Mouse (Mus musculus) thymus, adult 2 months (tissue): ENCODE measurements around the gene Sgf29. TPM values are rescaled to one million over a fixed set of nuclear protein-coding genes. Genes with fewer than 3 reads are reported as not detected.

Experiments
- DNase-seq: peaks from one replicate; pipeline ENCODE4 v3.0.0; 2021
- H3K27ac ChIP-seq: fragments of 200-500 bp; 2 replicates; pipeline ENCODE4 v1.5.1; 2012; ENCODE audit warnings: low read length, control low read depth; ENCODE audit not compliant: control insufficient read depth, insufficient read depth
- H3K27me3 ChIP-seq: fragments of 200-500 bp; 2 replicates; pipeline ENCODE4 v1.6.1; 2012; ENCODE audit warnings: mild to moderate bottlenecking, low read length, moderate library complexity, mixed read lengths; ENCODE audit not compliant: control insufficient read depth, insufficient read depth
- H3K36me3 ChIP-seq: fragments of 200-500 bp; 2 replicates; pipeline ENCODE4 v1.6.1; 2012; ENCODE audit warnings: mild to moderate bottlenecking, low read length, moderate library complexity; ENCODE audit not compliant: control insufficient read depth, insufficient read depth
- H3K4me1 ChIP-seq: fragments of 200-500 bp; replicated peaks from 2 replicates; pipeline ENCODE4 v1.6.1; 2012; ENCODE audit warnings: low read length; ENCODE audit not compliant: control insufficient read depth, insufficient read depth
- H3K4me3 ChIP-seq: fragments of 200-500 bp; 2 replicates; pipeline ENCODE4 v1.5.1; 2012; ENCODE audit warnings: mild to moderate bottlenecking, low read length, control low read depth, moderate library complexity; ENCODE audit not compliant: control insufficient read depth, insufficient read depth
- CTCF ChIP-seq: fragments of 200-500 bp; IDR thresholded peaks from 2 replicates; pipeline ENCODE4 v1.5.1; 2012; ENCODE audit warnings: mild to moderate bottlenecking, control low read depth, low read length, moderate library complexity, borderline replicate concordance; ENCODE audit not compliant: control insufficient read depth, poor library complexity, insufficient read depth; ENCODE audit errors: extremely low read depth
- POLR2A ChIP-seq: fragments of 200-500 bp; IDR thresholded peaks from 2 replicates; pipeline ENCODE4 v1.6.1; 2012; ENCODE audit warnings: mild to moderate bottlenecking, low read length, control low read depth, moderate library complexity; ENCODE audit not compliant: control insufficient read depth, poor library complexity, insufficient read depth; ENCODE audit errors: extremely low read depth
- WGBS: fragments of 180-500 bp; shearing (Covaris S2); methylation state at CpG from one replicate; pipeline ENCODE4 v1.1.7; 2018; 5-methylcytosine and 5-hydroxymethylcytosine counted together
- polyA plus RNA-seq: library from polyadenylated mRNA; depleted of rRNA; stranded (reverse); fragments of >200 nt; gene quantifications from 2 replicates; pipeline ENCODE4 v1.2.3, GENCODE M21; 2012

The Sgf29 gene
- polyA plus RNA-seq, 1 experiment: 99.6 TPM

GRCm38 (mm10) chr7:126695210-126695611, 46.1 kb downstream of the Sgf29 start, which contains the start of gene Bola2:
TSS of gene Bola2 (plus strand) at chr7:126695401.
- TF ChIP-seq CTCF (no peak), POLR2A (no peak)
- Histone ChIP-seq H3K4me3 (peak within 1 kb of the TSS; percentile 93), H3K27me3 (no peaks in the 10 kb centered on the region), H3K27ac (peak within 1 kb of the TSS; percentile 81), H3K36me3 (peaks cover 15% of the 10 kb centered on the region), H3K4me1 (peaks cover 22% of the 10 kb centered on the region)
- DNase-seq: peak; percentile 76
- WGBS: under 1% methylated on average over 31 of the region's 31 CpGs

GRCm38 (mm10) chr7:126695631-126696207, 46.6 kb downstream of the Sgf29 start, which contains the start of gene Slx1b:
TSS of gene Slx1b (minus strand) at chr7:126695784.
- DNase-seq: peak; percentile 89
- H3K27ac ChIP-seq: peak within 1 kb of the TSS; percentile 81
- H3K36me3 ChIP-seq: peaks cover 21% of the 10 kb centered on the region
- under 1% methylated on average over 40 of the region's 40 CpGs for WGBS
- TF ChIP-seq CTCF (peak; percentile 93; the same call in 1 of the 2 replicates), POLR2A (peak; percentile 62)
- peak within 1 kb of the TSS; percentile 93 for H3K4me3 ChIP-seq
- H3K27me3 ChIP-seq: no peaks in the 10 kb centered on the region
- peaks cover 27% of the 10 kb centered on the region for H3K4me1 ChIP-seq

GRCm38 (mm10) chr7:126696303-126696702, 47.2 kb downstream of the Sgf29 start:
- Histone ChIP-seq H3K4me1 (peaks cover 31% of the 10 kb centered on the region), H3K36me3 (peaks cover 26% of the 10 kb centered on the region), H3K4me3 (peak overlapping the region; percentile 93), H3K27me3 (no peaks in the 10 kb centered on the region), H3K27ac (peak overlapping the region; percentile 10; the same call in 1 of the 2 replicates)
- WGBS: 9% methylated on average over 17 of the region's 17 CpGs
- peak; percentile 16 for DNase-seq
- no peak for TF ChIP-seq CTCF
- TF ChIP-seq POLR2A: no peak

- Histone ChIP-seq H3K4me1 (peaks cover 33% of the 10 kb centered on the region), H3K27me3 (no peaks in the 10 kb centered on the region), H3K27ac (no peak overlapping the region), H3K4me3 (no peak overlapping the region), H3K36me3 (peaks cover 30% of the 10 kb centered on the region)
- DNase-seq: no peak
- WGBS: 68% methylated on average over 3 of the region's 3 CpGs
- no peak for TF ChIP-seq CTCF
- TF ChIP-seq POLR2A: no peak
Observed at GRCm38 (mm10) chr7:126696886-126697285, 47.8 kb downstream of the Sgf29 start.

- peaks cover 36% of the 10 kb centered on the region for H3K36me3 ChIP-seq
- 84% methylated on average over 8 of the region's 8 CpGs for WGBS
Observed at GRCm38 (mm10) chr7:126697838-126698237, 48.7 kb downstream of the Sgf29 start.

GRCm38 (mm10) chr7:126700063-126701015, 51.2 kb downstream of the Sgf29 start:
- peaks cover 39% of the 10 kb centered on the region for H3K36me3 ChIP-seq
- peaks cover 40% of the 10 kb centered on the region for H3K4me1 ChIP-seq
- no peaks in the 10 kb centered on the region for H3K27me3 ChIP-seq
- no peak for TF ChIP-seq POLR2A
- TF ChIP-seq CTCF: no peak
- DNase-seq: no peak
- 92% methylated on average over 25 of the region's 25 CpGs for WGBS
- H3K4me3 ChIP-seq: peak overlapping the region; percentile 88
- H3K27ac ChIP-seq: peak overlapping the region; percentile 4; the same call in 1 of the 2 replicates

More at GRCm38 (mm10) chr7:126697838-126698237, 48.7 kb downstream of the Sgf29 start:
- Histone ChIP-seq H3K27ac (no peak overlapping the region), H3K4me3 (no peak overlapping the region), H3K4me1 (peaks cover 36% of the 10 kb centered on the region), H3K27me3 (no peaks in the 10 kb centered on the region)
- TF ChIP-seq CTCF (no peak), POLR2A (no peak)
- no peak for DNase-seq
